Mouse (Mus musculus): ENCODE measurements at regions not wholly inside any gene's neighbourhood (a gene's known extent, or its start where the extent isn't known, plus 50 kb on each side); places are given as distances from the start of the nearest gene placed in this dataset.
A peak's percentile ranks its signal among the peaks of the same experiment; 100 is the strongest.

DNA sequence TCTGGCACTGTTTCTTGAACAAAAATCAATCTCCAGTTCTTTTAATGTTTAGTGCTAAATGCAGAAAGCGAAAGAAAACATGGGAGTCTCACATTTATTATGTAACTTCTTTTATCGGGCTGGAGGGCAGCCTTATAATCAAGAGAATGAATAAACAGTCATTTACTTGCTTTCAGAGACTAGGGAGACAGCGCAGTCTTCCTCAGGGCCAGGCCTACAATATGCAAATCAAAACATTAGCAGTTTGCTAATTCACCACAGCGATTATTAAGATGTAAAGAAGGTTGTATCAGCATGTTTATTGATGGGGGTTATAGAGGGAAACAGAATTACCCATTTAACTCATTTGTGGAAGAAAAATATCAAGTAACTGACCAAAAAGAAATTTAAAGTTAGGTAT is 1111.7 kb upstream of the Flrt2 start:
- no peaks in the 10 kb centered on the region for H3K36me3 ChIP-seq (ENCODE audit: control insufficient read depth, insufficient read depth, low read length)
- H3K27me3 ChIP-seq (replicated peaks; ENCODE audit: control insufficient read depth, insufficient read depth, low read length), result no peaks in the 10 kb centered on the region
- H3K4me2 ChIP-seq (ENCODE audit: low read length), result no peak overlapping the region
- WGBS, result 29% methylated on average over 4 of the region's 4 CpGs
- ATAC-seq (peak; percentile 55; the same call in 1 of the 2 replicates), DNase-seq (ENCODE audit: low spot score) (peak; percentile 22)
- no peaks in the 10 kb centered on the region for H3K9me3 ChIP-seq (replicated peaks; ENCODE audit: control insufficient read depth, low read length)
- no peaks in the 10 kb centered on the region; the same call in 1 of the 2 replicates for H3K4me1 ChIP-seq (ENCODE audit: control insufficient read depth, insufficient read depth, low read length)
- H3K9ac ChIP-seq (ENCODE audit: low read length), result no peak overlapping the region
- H3K4me3 ChIP-seq (ENCODE audit: low read depth, low read length), result no peak overlapping the region
- H3K27ac ChIP-seq (ENCODE audit: low read depth, low read length), result no peak overlapping the region

- Histone ChIP-seq H3K27me3 (replicated peaks; ENCODE audit: control insufficient read depth, insufficient read depth, low read length) (no peaks in the 10 kb centered on the region), H3K4me2 (ENCODE audit: low read length) (no peak overlapping the region), H3K9ac (ENCODE audit: low read length) (no peak overlapping the region), H3K9me3 (replicated peaks; ENCODE audit: control insufficient read depth, low read length) (no peaks in the 10 kb centered on the region), H3K4me1 (ENCODE audit: control insufficient read depth, insufficient read depth, low read length) (no peaks in the 10 kb centered on the region; the same call in 1 of the 2 replicates), H3K27ac (ENCODE audit: low read depth, low read length) (no peak overlapping the region), H3K36me3 (ENCODE audit: control insufficient read depth, insufficient read depth, low read length) (no peaks in the 10 kb centered on the region), H3K4me3 (ENCODE audit: low read depth, low read length) (no peak overlapping the region)
- WGBS, result 59% methylated on average over 1 of the region's 1 CpGs
- no peak for DNase-seq (ENCODE audit: low spot score)
- no peak for ATAC-seq
Measured at GRCm38 (mm10) chr12:94584309-94584708, 1107.7 kb upstream of the Flrt2 start.

- no peak overlapping the region for H3K4me3 ChIP-seq (ENCODE audit: low read depth, low read length)
- no peaks in the 10 kb centered on the region for H3K4me1 ChIP-seq (ENCODE audit: control insufficient read depth, insufficient read depth, low read length)
- H3K27ac ChIP-seq (ENCODE audit: low read depth, low read length), result no peak overlapping the region
- H3K9me3 ChIP-seq (replicated peaks; ENCODE audit: control insufficient read depth, low read length), result no peaks in the 10 kb centered on the region
- H3K27me3 ChIP-seq (replicated peaks; ENCODE audit: control insufficient read depth, insufficient read depth, low read length), result no peaks in the 10 kb centered on the region
- ATAC-seq, result no peak
- H3K36me3 ChIP-seq (ENCODE audit: control insufficient read depth, insufficient read depth, low read length), result no peaks in the 10 kb centered on the region
- H3K9ac ChIP-seq (ENCODE audit: low read length), result no peak overlapping the region
- 69% methylated on average over 4 of the region's 4 CpGs for WGBS
- DNase-seq (ENCODE audit: low spot score), result peak; percentile 12
- no peak overlapping the region for H3K4me2 ChIP-seq (ENCODE audit: low read length)
Measured at GRCm38 (mm10) chr12:94587031-94587430, 1105.0 kb upstream of the Flrt2 start.

- Histone ChIP-seq H3K9me3 (replicated peaks; ENCODE audit: control insufficient read depth, low read length) (no peaks in the 10 kb centered on the region), H3K27ac (ENCODE audit: low read depth, low read length) (no peak overlapping the region), H3K4me2 (ENCODE audit: low read length) (no peak overlapping the region), H3K36me3 (ENCODE audit: control insufficient read depth, insufficient read depth, low read length) (no peaks in the 10 kb centered on the region), H3K4me1 (ENCODE audit: control insufficient read depth, insufficient read depth, low read length) (no peaks in the 10 kb centered on the region), H3K4me3 (ENCODE audit: low read depth, low read length) (no peak overlapping the region), H3K9ac (ENCODE audit: low read length) (no peak overlapping the region), H3K27me3 (replicated peaks; ENCODE audit: control insufficient read depth, insufficient read depth, low read length) (no peaks in the 10 kb centered on the region)
- ATAC-seq (no peak), DNase-seq (ENCODE audit: low spot score) (no peak)
- 84% methylated on average over 4 of the region's 4 CpGs for WGBS
Measured at GRCm38 (mm10) chr12:94588599-94588998, 1103.4 kb upstream of the Flrt2 start.

- ATAC-seq, result no peak
- WGBS, result 93% methylated on average over 4 of the region's 4 CpGs
- no peak overlapping the region for H3K4me3 ChIP-seq (ENCODE audit: low read depth, low read length)
Measured at GRCm38 (mm10) chr12:94589033-94589432, 1103.0 kb upstream of the Flrt2 start.

GRCm38 (mm10) chr12:94605566-94605965 is 1086.5 kb upstream of the Flrt2 start:
- peak; percentile 31 for DNase-seq (ENCODE audit: low spot score)

More at GRCm38 (mm10) chr12:94589033-94589432, 1103.0 kb upstream of the Flrt2 start:
- Histone ChIP-seq H3K27me3 (replicated peaks; ENCODE audit: control insufficient read depth, insufficient read depth, low read length) (no peaks in the 10 kb centered on the region), H3K27ac (ENCODE audit: low read depth, low read length) (no peak overlapping the region), H3K36me3 (ENCODE audit: control insufficient read depth, insufficient read depth, low read length) (no peaks in the 10 kb centered on the region), H3K9me3 (replicated peaks; ENCODE audit: control insufficient read depth, low read length) (no peaks in the 10 kb centered on the region), H3K4me1 (ENCODE audit: control insufficient read depth, insufficient read depth, low read length) (no peaks in the 10 kb centered on the region), H3K9ac (ENCODE audit: low read length) (no peak overlapping the region), H3K4me2 (ENCODE audit: low read length) (no peak overlapping the region)
- no peak for DNase-seq (ENCODE audit: low spot score)

GRCm38 (mm10) chr12:94636555-94636954 is 1055.5 kb upstream of the Flrt2 start:
- peak; percentile 31 for DNase-seq (ENCODE audit: low spot score)
- Histone ChIP-seq H3K4me2 (ENCODE audit: low read length) (no peak overlapping the region), H3K9me3 (replicated peaks; ENCODE audit: control insufficient read depth, low read length) (no peaks in the 10 kb centered on the region), H3K4me1 (ENCODE audit: control insufficient read depth, insufficient read depth, low read length) (peaks cover 4% of the 10 kb centered on the region; the same call in 1 of the 2 replicates), H3K27ac (ENCODE audit: low read depth, low read length) (no peak overlapping the region), H3K4me3 (ENCODE audit: low read depth, low read length) (no peak overlapping the region), H3K27me3 (replicated peaks; ENCODE audit: control insufficient read depth, insufficient read depth, low read length) (no peaks in the 10 kb centered on the region), H3K9ac (ENCODE audit: low read length) (no peak overlapping the region), H3K36me3 (ENCODE audit: control insufficient read depth, insufficient read depth, low read length) (no peaks in the 10 kb centered on the region)
- peak; percentile 34; the same call in 1 of the 2 replicates for ATAC-seq
- WGBS, result 20% methylated on average over 1 of the region's 1 CpGs

More at GRCm38 (mm10) chr12:94605566-94605965, 1086.5 kb upstream of the Flrt2 start:
- H3K27ac ChIP-seq (ENCODE audit: low read depth, low read length), result no peak overlapping the region
- no peak overlapping the region for H3K4me3 ChIP-seq (ENCODE audit: low read depth, low read length)
- H3K36me3 ChIP-seq (ENCODE audit: control insufficient read depth, insufficient read depth, low read length), result no peaks in the 10 kb centered on the region
- H3K4me2 ChIP-seq (ENCODE audit: low read length), result no peak overlapping the region
- no peak overlapping the region for H3K9ac ChIP-seq (ENCODE audit: low read length)
- no peak for ATAC-seq
- H3K27me3 ChIP-seq (replicated peaks; ENCODE audit: control insufficient read depth, insufficient read depth, low read length), result no peaks in the 10 kb centered on the region
- H3K9me3 ChIP-seq (replicated peaks; ENCODE audit: control insufficient read depth, low read length), result no peaks in the 10 kb centered on the region
- H3K4me1 ChIP-seq (ENCODE audit: control insufficient read depth, insufficient read depth, low read length), result no peaks in the 10 kb centered on the region
- WGBS, result 85% methylated on average over 1 of the region's 1 CpGs

DNA sequence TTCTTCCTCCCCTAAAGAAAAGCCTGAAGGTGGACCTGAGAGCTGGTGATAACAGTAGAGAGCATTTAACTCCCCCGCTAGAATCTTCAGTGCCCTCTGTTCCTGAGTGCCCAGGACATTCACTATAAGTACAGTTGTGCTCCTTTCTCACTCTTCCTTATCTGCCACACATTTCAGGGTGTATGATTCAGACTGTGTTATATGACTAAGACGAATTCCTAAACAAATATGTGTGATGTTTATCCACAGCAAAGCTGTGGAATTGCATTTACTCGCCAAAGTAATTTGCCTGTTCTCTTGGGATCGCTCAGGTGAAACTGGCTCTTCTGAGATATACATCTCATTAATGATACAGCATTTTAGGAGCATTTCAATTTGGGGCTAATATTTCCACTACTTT is 1051.9 kb upstream of the Flrt2 start:
- H3K27ac ChIP-seq (ENCODE audit: low read depth, low read length), result no peak overlapping the region
- H3K27me3 ChIP-seq (replicated peaks; ENCODE audit: control insufficient read depth, insufficient read depth, low read length), result no peaks in the 10 kb centered on the region
- H3K36me3 ChIP-seq (ENCODE audit: control insufficient read depth, insufficient read depth, low read length), result no peaks in the 10 kb centered on the region
- no peak overlapping the region for H3K4me3 ChIP-seq (ENCODE audit: low read depth, low read length)
- peaks cover 4% of the 10 kb centered on the region; the same call in 1 of the 2 replicates for H3K4me1 ChIP-seq (ENCODE audit: control insufficient read depth, insufficient read depth, low read length)
- H3K9me3 ChIP-seq (replicated peaks; ENCODE audit: control insufficient read depth, low read length), result no peaks in the 10 kb centered on the region
- 80% methylated on average over 4 of the region's 4 CpGs for WGBS
- H3K9ac ChIP-seq (ENCODE audit: low read length), result no peak overlapping the region
- DNase-seq (ENCODE audit: low spot score), result no peak
- H3K4me2 ChIP-seq (ENCODE audit: low read length), result no peak overlapping the region
- no peak for ATAC-seq

DNA sequence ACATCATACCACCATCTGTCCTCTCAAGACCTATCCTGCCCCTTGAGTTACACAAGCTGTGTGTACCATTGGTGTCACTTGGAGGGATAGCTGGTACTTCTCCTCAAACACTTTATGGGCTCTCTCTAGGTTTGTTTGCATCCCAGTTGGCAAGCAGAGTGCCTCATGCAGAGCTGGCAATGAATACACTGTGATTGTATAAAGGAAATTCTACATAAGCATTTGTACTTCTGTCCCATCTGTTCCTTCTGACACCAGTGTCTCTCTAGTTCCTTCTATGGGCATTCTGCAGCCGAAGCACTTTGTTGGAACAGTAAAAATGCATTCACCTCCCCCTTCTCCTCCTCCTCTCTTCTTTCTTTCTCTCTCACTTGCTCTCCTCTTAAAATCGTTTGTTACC is 1046.7 kb upstream of the Flrt2 start:
- H3K27ac ChIP-seq (ENCODE audit: low read depth, low read length), result no peak overlapping the region
- H3K4me1 ChIP-seq (ENCODE audit: control insufficient read depth, insufficient read depth, low read length), result no peaks in the 10 kb centered on the region
- no peaks in the 10 kb centered on the region for H3K36me3 ChIP-seq (ENCODE audit: control insufficient read depth, insufficient read depth, low read length)
- DNase-seq (ENCODE audit: low spot score) (peak; percentile 21), ATAC-seq (no peak)
- H3K27me3 ChIP-seq (replicated peaks; ENCODE audit: control insufficient read depth, insufficient read depth, low read length), result no peaks in the 10 kb centered on the region
- no peak overlapping the region for H3K9ac ChIP-seq (ENCODE audit: low read length)
- 60% methylated on average over 2 of the region's 2 CpGs for WGBS
- H3K4me2 ChIP-seq (ENCODE audit: low read length), result no peak overlapping the region
- no peaks in the 10 kb centered on the region for H3K9me3 ChIP-seq (replicated peaks; ENCODE audit: control insufficient read depth, low read length)
- no peak overlapping the region for H3K4me3 ChIP-seq (ENCODE audit: low read depth, low read length)

Measured in forebrain, embryonic 14.5 days (tissue).